Mouse (Mus musculus): ENCODE measurements around the gene Sacs. TPM values are rescaled to one million over a fixed set of nuclear protein-coding genes. Genes with fewer than 3 reads are reported as not detected.
"Not testable (repeated sequence)": the region's sequence is repeated elsewhere in the genome, so short reads cannot be mapped to it uniquely, and the experiment has no call there.

Sacs gene
- 5.7 TPM for polyA plus RNA-seq (2021)

DNA sequence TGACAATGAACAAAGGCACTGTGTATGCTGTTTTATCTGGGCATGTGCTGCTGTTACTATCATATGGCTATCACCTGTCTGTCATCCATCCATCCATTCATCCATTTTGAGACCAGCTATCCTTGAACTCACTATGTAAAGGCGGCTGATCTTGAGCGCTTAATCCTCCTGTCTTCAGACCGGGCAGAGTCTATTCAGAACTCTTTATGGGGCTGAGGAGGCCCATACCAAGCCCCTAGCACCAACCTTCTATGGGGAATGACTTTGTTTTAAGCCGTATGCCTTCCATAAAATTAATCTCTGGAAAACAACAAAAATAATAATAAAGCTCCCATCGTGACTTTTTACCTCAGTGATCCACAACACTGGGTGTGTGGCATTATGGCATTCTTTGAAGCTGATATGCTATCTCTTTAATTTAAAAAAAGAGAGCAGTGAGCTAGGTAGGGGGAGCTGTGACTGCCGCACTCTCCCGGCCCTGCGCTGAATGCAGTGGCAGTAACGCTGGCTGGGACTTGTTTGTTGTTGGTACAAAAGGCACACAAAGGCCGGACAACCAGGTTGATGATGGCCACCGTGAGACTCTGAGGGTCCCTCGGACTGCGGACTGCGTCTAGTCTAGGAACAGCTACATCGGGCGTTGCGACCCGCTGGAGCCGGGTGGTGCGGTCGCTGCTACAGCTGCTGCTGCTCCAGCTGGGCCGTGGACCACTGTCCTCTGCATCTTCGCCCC, at the start of gene Sacs:
Gene Sacs, plus strand, starts transcription at position 464 of the 733 bp plus-strand sequence.
- no peak for ATAC-seq
- in situ Hi-C loops (cut with MboI; ENCODE audit: low pct_unique_long_range_greater_than_20kb), result no loop called here
- no peak for TF ChIP-seq CTCF (IDR thresholded peaks at IDR 0.05)
- ChIA-PET POLR2A (no interaction called here), CTCF (interaction anchor here (0.9 kb wide), 1 partner anchor 24 kb away, joined by 3 read pairs; no protein-coding TSS in a partner anchor)
- H3K27me3 ChIP-seq, result peaks cover 21% of the 10 kb centered on the region
- no peak for DNase-seq (ENCODE audit: low read depth, low spot score)

DNA sequence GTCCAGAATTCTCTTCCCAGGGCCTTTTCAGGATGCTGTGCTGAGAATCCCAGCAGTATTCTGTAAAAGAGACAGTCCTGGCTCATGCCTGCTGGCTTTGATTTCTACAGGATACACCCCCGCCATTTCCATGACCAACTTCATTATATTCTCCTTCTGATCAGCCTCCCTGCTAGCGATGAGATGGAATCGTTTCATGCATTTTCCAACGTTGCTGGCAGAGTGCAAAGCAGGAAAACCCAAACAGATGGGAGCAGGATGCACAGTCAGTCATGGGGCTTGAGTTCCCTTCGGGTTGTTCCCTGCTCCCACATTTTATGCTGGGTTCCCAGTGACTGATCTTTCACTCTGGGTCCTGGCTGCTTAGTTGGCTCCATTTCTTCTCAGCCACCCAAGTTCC, 47.3 kb upstream of the Sacs start:
- in situ Hi-C loops (cut with MboI; ENCODE audit: low pct_unique_long_range_greater_than_20kb), result no loop called here
- no peak for TF ChIP-seq CTCF (IDR thresholded peaks at IDR 0.05)
- DNase-seq (ENCODE audit: low read depth, low spot score), result no peak
- H3K27me3 ChIP-seq, result peaks cover 12% of the 10 kb centered on the region
- no peak for ATAC-seq
- ChIA-PET POLR2A (interaction anchor here (0.6 kb wide), 1 partner anchor 282 kb away, joined by 3 read pairs; no protein-coding TSS in a partner anchor), CTCF (no interaction called here)

DNA sequence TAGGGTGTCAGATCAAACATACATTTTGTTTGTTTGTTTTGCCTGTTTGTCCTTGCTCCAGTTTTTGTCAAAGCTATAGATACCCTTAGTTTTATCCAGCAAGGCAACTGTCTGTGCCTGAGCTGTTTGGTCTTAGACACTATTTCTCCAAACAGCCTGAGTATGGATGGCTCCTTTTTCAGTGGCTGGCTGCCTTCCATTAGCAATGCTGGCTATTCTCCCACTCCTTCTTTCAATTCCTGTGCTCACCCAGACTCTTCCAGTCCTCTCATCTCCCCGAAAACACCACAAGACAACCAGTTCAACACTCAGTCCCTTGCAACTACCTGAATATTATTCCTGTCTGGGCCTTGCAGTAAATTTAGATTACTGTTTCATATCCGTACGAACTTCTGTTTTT, 46.2 kb upstream of the Sacs start:
- no peak for TF ChIP-seq CTCF (IDR thresholded peaks at IDR 0.05)
- ATAC-seq (no peak), DNase-seq (ENCODE audit: low read depth, low spot score) (no peak)
- peaks cover 12% of the 10 kb centered on the region for H3K27me3 ChIP-seq
- ChIA-PET CTCF (no interaction called here), POLR2A (no interaction called here)
- in situ Hi-C loops (cut with MboI; ENCODE audit: low pct_unique_long_range_greater_than_20kb), result no loop called here

DNA sequence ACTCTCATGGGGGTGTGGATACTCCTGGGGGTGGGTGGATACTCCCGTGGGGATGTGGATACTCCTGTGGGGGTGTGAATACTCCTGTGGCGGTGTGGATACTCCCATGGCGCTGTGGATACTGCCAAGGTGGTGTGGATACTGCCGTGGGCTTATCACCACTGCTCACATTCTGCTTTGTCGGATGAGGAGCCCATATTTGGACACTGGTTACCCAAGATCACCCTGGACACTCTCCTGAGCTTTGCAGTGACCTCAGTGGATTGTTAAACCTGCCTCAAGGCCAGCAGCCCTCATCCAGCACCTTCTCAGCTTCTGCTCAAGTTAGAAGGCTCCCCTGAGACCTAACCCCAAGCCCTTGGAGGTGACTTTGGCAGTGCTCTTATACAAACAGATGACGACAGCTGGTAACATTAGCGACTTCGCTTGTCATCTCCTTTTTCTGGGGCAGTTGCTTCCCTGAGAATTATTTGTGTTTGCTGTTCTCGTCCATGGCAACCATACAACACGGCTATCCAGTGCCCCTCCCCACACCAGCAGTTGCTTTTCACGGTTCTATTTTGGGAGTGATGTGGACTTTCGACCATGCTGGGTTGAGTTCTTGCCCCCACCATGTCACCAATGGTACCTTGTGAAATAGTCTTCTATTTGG, 40.2 kb upstream of the Sacs start:
- DNase-seq (ENCODE audit: low read depth, low spot score), result no peak
- H3K27me3 ChIP-seq, result no peaks in the 10 kb centered on the region
- in situ Hi-C loops (cut with MboI; ENCODE audit: low pct_unique_long_range_greater_than_20kb), result no loop called here
- TF ChIP-seq CTCF (IDR thresholded peaks at IDR 0.05), result no peak
- POLR2A ChIA-PET, result no interaction called here
- no peak for ATAC-seq
- CTCF ChIA-PET, result no interaction called here

DNA sequence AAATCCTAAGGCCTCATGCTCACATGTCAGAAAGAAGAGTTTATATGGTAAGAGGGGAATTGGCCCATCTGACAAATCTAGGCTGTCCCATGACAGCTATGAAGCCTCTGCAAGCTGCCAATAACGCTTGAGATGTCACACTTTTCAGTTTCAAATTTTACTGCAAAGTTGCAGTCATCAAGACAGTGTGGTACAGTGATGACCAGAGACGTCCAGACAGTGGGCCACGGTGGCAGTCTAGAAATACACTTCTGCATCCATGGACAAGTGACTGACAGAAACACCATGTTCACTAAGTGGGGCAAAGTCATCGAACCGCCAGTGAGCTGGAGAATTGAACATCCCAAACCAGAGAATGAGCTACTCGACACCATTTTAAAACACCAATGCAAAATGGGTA, 37.5 kb upstream of the Sacs start:
- ATAC-seq (no peak), DNase-seq (ENCODE audit: low read depth, low spot score) (no peak)
- CTCF ChIA-PET, result no interaction called here
- POLR2A ChIA-PET, result no interaction called here
- in situ Hi-C loops (cut with MboI; ENCODE audit: low pct_unique_long_range_greater_than_20kb), result no loop called here
- peaks cover 5% of the 10 kb centered on the region for H3K27me3 ChIP-seq
- no peak for TF ChIP-seq CTCF (IDR thresholded peaks at IDR 0.05)

DNA sequence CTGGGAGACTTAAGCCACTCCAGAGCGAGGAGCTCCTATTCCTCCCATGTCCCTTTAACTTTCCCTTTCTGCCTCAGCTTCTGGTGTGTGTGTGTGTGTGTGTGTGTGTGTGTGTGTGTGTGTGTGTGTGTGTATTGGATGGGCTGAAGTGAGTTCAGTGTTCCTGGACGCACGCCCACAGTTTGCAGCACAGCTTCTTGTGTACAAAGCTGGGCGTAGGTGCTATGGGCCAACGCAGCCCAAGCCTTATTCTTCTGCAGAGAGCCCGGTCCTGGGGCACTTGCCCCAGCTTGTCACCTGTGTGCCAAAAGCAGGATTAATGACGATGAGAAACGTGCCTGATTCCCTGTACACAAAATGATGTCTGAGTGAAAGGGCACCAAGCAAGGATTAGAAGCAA, 31.9 kb upstream of the Sacs start:
- ATAC-seq (no peak), DNase-seq (ENCODE audit: low read depth, low spot score) (no peak)
- POLR2A ChIA-PET, result interaction anchor here (0.6 kb wide), 2 partner anchors 27 to 690 kb away, joined by 3 to 4 read pairs; no protein-coding TSS in a partner anchor
- in situ Hi-C loops (cut with MboI; ENCODE audit: low pct_unique_long_range_greater_than_20kb), result no loop called here
- H3K27me3 ChIP-seq, result peaks cover 9% of the 10 kb centered on the region
- no peak for TF ChIP-seq CTCF (IDR thresholded peaks at IDR 0.05)
- CTCF ChIA-PET, result interaction anchor here (1.6 kb wide), 1 partner anchor 302 kb away, joined by 3 read pairs; no protein-coding TSS in a partner anchor

DNA sequence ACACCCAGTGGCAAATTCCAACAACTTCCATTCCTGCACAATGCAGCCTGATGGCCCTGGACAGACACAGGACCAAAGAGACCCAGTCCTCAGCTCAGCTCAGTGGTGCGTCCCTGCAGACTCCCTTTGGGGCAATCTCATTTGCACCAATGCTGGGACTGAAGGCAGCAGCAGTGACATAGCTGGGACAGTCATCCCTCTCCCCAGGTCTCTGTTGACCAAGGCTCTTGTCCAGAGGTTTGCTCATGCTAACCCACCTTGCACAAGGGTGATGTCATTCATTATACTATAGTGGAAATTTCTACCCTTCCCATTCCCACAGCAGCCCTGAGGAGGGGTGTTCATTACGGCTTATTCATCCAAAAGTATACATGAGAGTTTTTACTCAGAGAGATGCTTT, 29.6 kb upstream of the Sacs start:
- peaks cover 9% of the 10 kb centered on the region for H3K27me3 ChIP-seq
- no peak for TF ChIP-seq CTCF (IDR thresholded peaks at IDR 0.05)
- CTCF ChIA-PET, result no interaction called here
- DNase-seq (ENCODE audit: low read depth, low spot score) (no peak), ATAC-seq (no peak)
- in situ Hi-C loops (cut with MboI; ENCODE audit: low pct_unique_long_range_greater_than_20kb), result no loop called here
- POLR2A ChIA-PET, result no interaction called here

DNA sequence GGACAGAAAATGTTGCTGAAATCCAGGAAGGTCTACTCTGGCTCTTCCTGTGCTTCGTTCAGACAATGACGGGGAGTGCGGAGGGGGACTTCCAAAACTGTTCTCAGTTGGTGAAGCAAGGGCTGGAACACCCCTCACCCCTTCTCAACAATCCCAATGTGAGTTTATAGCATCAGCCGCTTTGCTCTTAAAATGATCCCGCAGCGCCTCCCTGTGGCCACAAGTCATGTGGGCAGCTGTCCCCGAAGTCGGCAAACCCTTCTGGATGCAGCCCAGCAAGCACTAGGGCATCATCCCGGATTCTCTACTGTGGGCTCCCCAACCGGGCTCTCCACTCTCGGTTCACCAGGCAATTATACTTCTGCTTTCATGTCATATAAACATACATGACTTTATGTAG, 25.9 kb upstream of the Sacs start:
- ChIA-PET POLR2A (no interaction called here), CTCF (interaction anchor here (1.6 kb wide), 1 partner anchor 182 kb away, joined by 4 read pairs; no protein-coding TSS in a partner anchor)
- DNase-seq (ENCODE audit: low read depth, low spot score), result peak; percentile 9
- no peak for ATAC-seq
- TF ChIP-seq CTCF (IDR thresholded peaks at IDR 0.05), result peak; percentile 89
- in situ Hi-C loops (cut with MboI; ENCODE audit: low pct_unique_long_range_greater_than_20kb), result loop anchor here (5.0 kb wide), 1 partner anchor 315 kb away; no protein-coding TSS in a partner anchor
- no peaks in the 10 kb centered on the region for H3K27me3 ChIP-seq

DNA sequence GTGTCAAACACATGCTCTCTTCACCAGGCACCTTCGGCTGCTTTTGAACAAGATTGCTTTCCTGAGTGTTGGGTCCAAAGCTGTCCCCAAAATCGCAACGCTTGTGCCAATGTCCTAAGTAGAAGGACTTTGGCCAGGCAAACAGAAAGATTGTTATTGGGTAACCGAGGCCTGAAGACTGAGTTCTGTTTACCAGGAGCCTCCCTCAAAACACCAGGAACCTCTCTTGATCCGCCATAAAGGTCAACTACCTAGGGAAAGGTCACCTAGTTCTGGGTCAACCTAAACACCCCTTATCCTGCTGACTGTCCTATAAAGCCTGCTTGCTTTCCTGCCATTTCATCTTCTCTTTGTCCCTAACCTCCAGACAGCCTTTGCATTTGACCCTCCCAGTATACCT, 13.5 kb upstream of the Sacs start:
- no peak for TF ChIP-seq CTCF (IDR thresholded peaks at IDR 0.05)
- DNase-seq (ENCODE audit: low read depth, low spot score) (no peak), ATAC-seq (no peak)
- H3K27me3 ChIP-seq, result peaks cover 4% of the 10 kb centered on the region
- in situ Hi-C loops (cut with MboI; ENCODE audit: low pct_unique_long_range_greater_than_20kb), result no loop called here
- POLR2A ChIA-PET, result no interaction called here
- CTCF ChIA-PET, result no interaction called here

DNA sequence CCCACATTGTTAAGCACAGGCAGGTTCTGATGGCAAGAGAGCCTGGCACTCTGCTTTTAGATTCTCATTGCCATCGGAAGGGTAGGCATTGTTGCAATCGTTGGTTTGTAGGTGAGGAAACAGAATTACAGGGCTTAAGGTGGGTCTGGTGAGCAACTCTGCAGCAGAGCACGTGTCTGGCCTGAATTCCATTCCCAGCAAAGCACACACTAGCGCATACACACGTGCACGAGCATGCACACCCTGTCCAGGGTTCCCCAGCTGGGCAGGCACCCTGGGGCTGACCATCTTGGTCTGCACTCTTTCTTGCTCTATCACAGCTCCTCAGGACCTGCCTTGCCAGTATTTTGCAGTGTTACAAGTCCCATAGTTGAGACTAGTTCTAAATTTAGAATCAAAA, 13.1 kb upstream of the Sacs start:
- peaks cover 4% of the 10 kb centered on the region for H3K27me3 ChIP-seq
- ChIA-PET CTCF (no interaction called here), POLR2A (no interaction called here)
- no peak for DNase-seq (ENCODE audit: low read depth, low spot score)
- TF ChIP-seq CTCF (IDR thresholded peaks at IDR 0.05), result no peak
- no peak for ATAC-seq
- in situ Hi-C loops (cut with MboI; ENCODE audit: low pct_unique_long_range_greater_than_20kb), result no loop called here

DNA sequence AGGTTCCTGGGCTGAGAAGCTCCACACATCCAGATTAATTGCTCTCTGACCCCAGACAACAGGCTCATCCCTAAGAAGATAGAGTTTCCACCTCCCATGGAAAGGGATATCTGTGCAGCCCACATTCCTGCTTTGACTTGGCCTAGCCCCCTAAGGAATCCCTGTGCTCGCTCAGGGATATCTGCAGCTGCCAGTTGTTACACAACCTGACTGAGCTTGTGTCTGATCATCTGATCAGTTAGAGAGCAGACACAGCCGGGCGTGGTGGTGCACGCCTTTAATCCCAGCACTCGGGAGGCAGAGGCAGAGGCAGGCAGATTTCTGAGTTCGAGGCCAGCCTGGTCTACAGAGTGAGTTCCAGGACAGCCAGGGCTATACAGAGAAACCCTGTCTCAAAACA, 10.9 kb upstream of the Sacs start:
- H3K27me3 ChIP-seq; in situ Hi-C loops (cut with MboI; ENCODE audit: low pct_unique_long_range_greater_than_20kb); POLR2A ChIA-PET; DNase-seq (ENCODE audit: low read depth, low spot score); ATAC-seq: not testable (repeated sequence)
- CTCF ChIA-PET, result interaction anchor here (0.9 kb wide), 1 partner anchor 13 kb away, joined by 3 read pairs; no protein-coding TSS in a partner anchor

Data from Patski (cell line).